Mouse (Mus musculus): ENCODE measurements around the gene Lamtor1.
A peak's percentile ranks its signal among the peaks of the same experiment; 100 is the strongest.

The Lamtor1 gene

GRCm38 (mm10) chr7:101905561-101906286 lies at the start of gene Lamtor1:
TSS of gene Lamtor1 (plus strand) at chr7:101905904.
- peak; percentile 94 to 95 for DNase-seq (ENCODE audit: low read depth in 2 of 2, low spot score in 2 of 2)

GRCm38 (mm10) chr7:101857094-101857493 lies 48.6 kb upstream of the Lamtor1 start, which contains the start of gene Folr2:
TSS of gene Folr2 (minus strand) at chr7:101857194.
- DNase-seq (ENCODE audit: low read depth in 2 of 2, low spot score in 2 of 2): no peak

GRCm38 (mm10) chr7:101858362-101858761 lies 47.3 kb upstream of the Lamtor1 start:
- DNase-seq (ENCODE audit: low read depth in 2 of 2, low spot score in 2 of 2): no peak

- no peak for DNase-seq (ENCODE audit: low read depth in 2 of 2, low spot score in 2 of 2)
These were observed 44.7 kb upstream of the Lamtor1 start for GRCm38 (mm10) chr7:101860978-101861377.

GRCm38 (mm10) chr7:101862291-101862690 lies 43.4 kb upstream of the Lamtor1 start:
- no peak for DNase-seq (ENCODE audit: low read depth in 2 of 2, low spot score in 2 of 2)

- no peak for DNase-seq (ENCODE audit: low read depth in 2 of 2, low spot score in 2 of 2)
These were observed 42.3 kb upstream of the Lamtor1 start, which contains the start of gene Anapc15 for GRCm38 (mm10) chr7:101863415-101863814. TSS of gene Anapc15 (plus strand) at chr7:101863715.

- DNase-seq (ENCODE audit: low read depth in 2 of 2, low spot score in 2 of 2): no peak
These were observed 39.0 kb upstream of the Lamtor1 start for GRCm38 (mm10) chr7:101866491-101867265.

GRCm38 (mm10) chr7:101867482-101867881 lies 38.2 kb upstream of the Lamtor1 start:
- no peak for DNase-seq (ENCODE audit: low read depth in 2 of 2, low spot score in 2 of 2)

GRCm38 (mm10) chr7:101868241-101869162 lies 37.2 kb upstream of the Lamtor1 start:
- DNase-seq (ENCODE audit: low read depth in 2 of 2, low spot score in 2 of 2): no peak

- DNase-seq (ENCODE audit: low read depth in 2 of 2, low spot score in 2 of 2): no peak
These were observed 36.6 kb upstream of the Lamtor1 start for GRCm38 (mm10) chr7:101869163-101869500.

- no peak for DNase-seq (ENCODE audit: low read depth in 2 of 2, low spot score in 2 of 2)
These were observed 35.1 kb upstream of the Lamtor1 start, which contains the start of gene Folr1 for GRCm38 (mm10) chr7:101870629-101871028. TSS of gene Folr1 (minus strand) at chr7:101870788.

GRCm38 (mm10) chr7:101871296-101871695 lies 34.4 kb upstream of the Lamtor1 start:
- no peak for DNase-seq (ENCODE audit: low read depth in 2 of 2, low spot score in 2 of 2)

- no peak for DNase-seq (ENCODE audit: low read depth in 2 of 2, low spot score in 2 of 2)
These were observed 29.7 kb upstream of the Lamtor1 start for GRCm38 (mm10) chr7:101875978-101876377.

- no peak for DNase-seq (ENCODE audit: low read depth in 2 of 2, low spot score in 2 of 2)
These were observed 24.8 kb upstream of the Lamtor1 start for GRCm38 (mm10) chr7:101880855-101881254.

GRCm38 (mm10) chr7:101882413-101883154 lies 23.1 kb upstream of the Lamtor1 start:
- no peak for DNase-seq (ENCODE audit: low read depth in 2 of 2, low spot score in 2 of 2)

GRCm38 (mm10) chr7:101884160-101884559 lies 21.5 kb upstream of the Lamtor1 start:
- DNase-seq (ENCODE audit: low read depth in 2 of 2, low spot score in 2 of 2): no peak

GRCm38 (mm10) chr7:101886274-101886673 lies 19.4 kb upstream of the Lamtor1 start:
- DNase-seq (ENCODE audit: low read depth in 2 of 2, low spot score in 2 of 2): no peak

GRCm38 (mm10) chr7:101888460-101888859 lies 17.2 kb upstream of the Lamtor1 start:
- DNase-seq (ENCODE audit: low read depth in 2 of 2, low spot score in 2 of 2): no peak

GRCm38 (mm10) chr7:101895695-101896094 lies 10.0 kb upstream of the Lamtor1 start:
- DNase-seq (ENCODE audit: low read depth in 2 of 2, low spot score in 2 of 2): no peak
